Mouse (Mus musculus): ENCODE measurements at regions not wholly inside any gene's neighbourhood (a gene's known extent, or its start where the extent isn't known, plus 50 kb on each side); places are given as distances from the start of the nearest gene placed in this dataset.

GRCm38 (mm10) chr13:51983575-51983974 lies 137.1 kb downstream of the Gadd45g start:
- TF ChIP-seq KAT2A (conservative IDR thresholded peaks at IDR 0.05; ENCODE audit: low read depth, low read length) (no peak), POLR2A (IDR thresholded peaks at IDR 0.05; ENCODE audit: control insufficient read depth in 1 of 2, insufficient read depth in 1 of 2, low read depth in 1 of 2, low read length in 2 of 2, poor library complexity in 1 of 2) (no peak), ZC3H11A (IDR thresholded peaks at IDR 0.05; ENCODE audit: low read depth, low read length) (no peak), ZNF384 (IDR thresholded peaks at IDR 0.05; ENCODE audit: low read depth, low read length) (no peak), TAL1 (IDR thresholded peaks at IDR 0.05; ENCODE audit: low read length) (no peak)

Data from MEL (cell line).